Mouse (Mus musculus) left cerebral cortex, adult 8-10 months (tissue): Measurements from ENCODE around the gene Sdcbp2. TPM values are rescaled to one million over a fixed set of nuclear protein-coding genes. Genes with fewer than 3 reads are reported as not detected.

Experiments used
- DNase-seq, 2 experiments: peaks; one replicate each; pipeline ENCODE4 v3.0.0; 2022; ENCODE audit warnings: low spot score in 2 of 2
- total RNA-seq, 4 experiments: library from RNA; stranded (reverse); gene quantifications; 2 replicates each; pipeline ENCODE4 v1.2.4; 2022

Gene Sdcbp2
- total RNA-seq, 4 experiments from 2014 or later, result 1.3 to 3.2 (median 2.4) TPM

DNA sequence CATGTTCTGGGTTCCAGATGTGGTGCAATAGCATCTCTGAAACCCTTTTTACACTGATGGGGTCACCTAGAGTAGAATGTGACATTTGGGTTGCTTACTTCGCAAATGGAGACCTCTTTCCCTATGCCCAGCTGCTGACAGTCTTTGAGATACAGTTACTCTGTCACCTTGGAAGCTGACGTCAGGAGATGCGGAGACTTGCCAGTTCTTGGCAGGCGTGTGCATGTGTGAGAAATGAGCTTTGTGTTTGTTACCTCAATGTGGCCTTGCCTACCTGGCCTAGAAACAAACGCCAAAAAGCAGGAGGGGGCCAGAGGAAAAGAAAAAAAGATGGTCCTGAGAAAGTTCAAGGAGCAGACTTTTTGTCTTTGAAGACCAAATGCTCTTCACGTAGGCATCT lies 5.6 kb upstream of the Sdcbp2 start:
- DNase-seq, result no peak

DNA sequence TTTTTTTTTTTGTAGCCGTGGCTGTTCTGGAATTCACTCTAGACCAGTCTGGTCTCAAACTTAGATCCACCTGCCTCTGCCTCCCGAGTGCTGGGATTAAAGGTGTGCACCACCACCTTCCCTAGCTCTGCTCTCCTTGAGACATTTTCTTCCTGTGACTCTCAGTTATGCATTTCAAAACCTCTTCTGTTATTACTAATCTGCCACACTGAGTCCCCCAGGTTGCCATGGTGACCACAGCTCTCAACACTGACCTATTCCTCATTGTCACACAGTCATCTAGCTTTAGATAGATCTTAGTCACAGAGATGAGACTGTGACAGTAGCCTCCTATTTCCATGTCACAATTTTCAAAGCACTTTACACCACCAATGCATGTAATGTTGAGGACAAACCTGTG lies 3.0 kb upstream of the Sdcbp2 start:
- DNase-seq, result no peak

DNA sequence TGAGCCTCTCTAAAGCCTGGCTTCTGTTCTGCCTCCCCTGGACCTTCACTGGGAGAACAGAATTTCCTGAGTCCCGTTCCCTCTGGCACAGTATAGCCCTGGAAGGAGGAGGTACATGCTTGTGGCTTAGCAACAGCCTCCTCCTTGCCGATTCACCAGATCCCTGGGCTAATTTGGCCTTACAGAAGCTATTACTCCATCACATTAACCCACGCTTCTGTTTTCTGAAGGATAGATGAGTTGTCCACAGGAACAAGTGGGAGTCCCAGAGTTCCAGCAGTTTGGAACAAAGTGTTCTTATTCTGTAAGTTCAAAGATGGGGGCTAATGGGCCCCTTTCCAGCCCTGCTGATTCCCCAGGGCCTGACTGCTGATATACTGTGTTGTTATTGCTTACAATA lies 1.2 kb downstream of the Sdcbp2 start:
- peak in 1 of 2 experiments; percentile 77 for DNase-seq

DNA sequence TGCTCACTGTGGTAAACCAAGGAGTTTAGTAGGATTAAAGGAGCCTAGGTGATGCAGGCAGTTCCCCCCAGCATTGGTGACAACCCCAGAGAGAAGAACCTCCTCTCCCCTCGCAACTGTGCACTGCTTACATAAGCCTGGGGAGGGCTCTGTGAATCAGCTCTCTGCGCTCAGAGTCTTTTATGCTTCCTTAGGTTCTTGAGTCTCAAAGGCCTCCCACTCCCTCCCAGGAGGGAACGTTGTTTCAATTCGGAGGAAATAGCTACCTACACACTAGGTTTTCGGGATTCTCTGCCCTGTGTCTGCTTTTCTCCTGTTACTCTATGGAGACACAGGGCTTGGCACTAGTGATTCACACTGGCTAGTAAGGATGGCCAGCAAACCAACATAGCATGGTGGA lies 2.2 kb downstream of the Sdcbp2 start:
- peak; percentile 44 to 84 for DNase-seq

DNA sequence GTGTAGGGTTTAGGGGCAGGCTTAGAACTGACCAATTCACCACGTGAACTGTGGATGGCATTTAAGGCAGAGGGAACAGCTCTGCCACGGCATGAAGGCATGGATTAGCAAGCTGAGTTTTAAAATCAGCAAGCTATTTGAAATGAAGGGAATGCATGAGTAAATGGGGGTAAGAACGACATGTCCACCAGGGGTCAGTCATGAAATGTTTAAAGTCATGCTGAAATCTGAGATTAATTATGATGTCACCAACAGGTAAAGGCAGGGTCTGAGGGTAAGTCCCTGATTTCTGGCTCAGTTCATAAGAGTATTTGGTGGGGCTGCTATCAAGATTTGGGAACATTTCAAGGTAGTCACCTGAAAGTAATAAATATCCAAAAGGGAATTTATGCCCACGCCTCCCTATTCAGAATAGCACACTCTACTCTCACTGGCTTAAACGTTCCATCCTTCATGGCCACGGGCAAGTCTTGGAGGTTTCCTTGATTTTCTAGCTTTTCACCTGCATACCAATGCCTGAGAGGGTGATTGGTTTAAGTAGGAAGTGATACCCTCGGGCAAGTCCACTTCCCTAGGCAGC lies 2.8 kb downstream of the Sdcbp2 start:
- no peak for DNase-seq

DNA sequence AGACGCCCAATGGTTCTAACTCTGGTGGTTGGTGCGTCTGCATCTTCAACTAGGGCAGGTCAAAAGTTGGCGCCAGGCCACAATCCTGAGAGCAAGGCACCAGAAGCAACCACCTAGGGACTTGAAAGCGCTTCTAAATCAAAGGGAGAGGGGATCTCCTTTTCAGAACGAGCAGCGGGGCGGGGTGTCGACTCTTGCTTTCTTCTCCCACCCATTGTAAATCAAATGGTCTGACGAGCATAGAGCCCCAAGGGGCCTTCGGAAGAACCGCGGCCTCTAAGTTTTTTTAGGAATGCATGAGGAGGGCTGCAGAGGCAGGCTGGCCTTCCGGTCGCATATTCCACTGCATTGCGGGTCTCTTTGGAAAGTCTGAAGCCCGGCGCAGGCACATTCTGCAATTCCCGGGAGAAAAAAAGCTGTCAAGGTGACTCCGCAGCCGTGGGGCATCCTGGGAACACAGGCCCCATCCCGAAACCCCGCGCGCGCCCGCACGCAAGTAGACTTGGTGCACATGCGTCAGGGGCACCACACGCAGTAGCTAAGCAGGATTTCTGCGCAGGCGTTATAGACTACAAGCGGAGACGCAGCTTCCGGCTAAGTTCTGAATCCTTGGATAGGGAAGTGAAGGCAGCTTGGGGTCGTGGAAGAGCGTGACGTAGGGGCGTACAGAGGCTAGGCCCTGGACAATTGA lies 3.4 kb downstream of the Sdcbp2 start:
- peak; percentile 86 to 95 for DNase-seq

DNA sequence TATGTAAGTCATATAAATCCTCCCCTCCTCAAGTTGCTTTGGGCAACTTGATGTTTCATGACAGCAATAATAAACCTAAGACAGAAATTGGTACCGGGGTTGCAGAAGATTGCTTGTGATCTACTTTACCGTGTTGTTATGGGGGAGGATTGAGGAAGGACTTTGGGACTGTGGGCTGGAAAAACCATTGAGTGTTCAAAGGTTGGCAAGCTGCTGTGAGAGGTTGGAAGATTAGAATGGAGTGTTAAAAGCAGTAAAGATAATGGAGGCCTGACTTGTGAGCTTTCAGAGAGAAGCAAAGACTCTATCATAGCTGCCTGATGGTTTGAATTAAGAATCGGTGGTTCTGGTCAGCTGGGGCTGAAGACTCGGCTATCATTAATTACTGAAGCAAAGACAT lies 6.8 kb downstream of the Sdcbp2 start:
- DNase-seq, result no peak

DNA sequence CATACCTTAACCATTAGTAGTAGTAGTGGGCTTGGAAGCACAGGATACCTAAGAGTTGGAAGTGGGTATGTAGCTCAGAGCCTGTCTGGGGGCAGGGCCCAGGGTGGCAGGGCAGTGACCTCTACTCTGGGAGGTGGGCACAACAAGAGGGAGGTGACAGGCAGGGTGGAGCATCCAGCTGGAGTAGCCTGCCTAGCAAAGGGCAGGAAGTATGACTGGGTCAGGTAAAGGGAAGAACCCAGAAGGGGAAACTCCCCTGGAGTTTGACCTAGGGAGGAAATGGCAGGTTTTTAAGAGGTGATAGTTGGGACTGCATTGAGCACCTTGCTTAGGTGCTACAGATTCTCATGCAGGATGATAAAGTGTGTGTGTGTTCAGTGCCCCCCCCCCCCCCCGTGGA lies 8.5 kb downstream of the Sdcbp2 start:
- DNase-seq, result no peak

DNA sequence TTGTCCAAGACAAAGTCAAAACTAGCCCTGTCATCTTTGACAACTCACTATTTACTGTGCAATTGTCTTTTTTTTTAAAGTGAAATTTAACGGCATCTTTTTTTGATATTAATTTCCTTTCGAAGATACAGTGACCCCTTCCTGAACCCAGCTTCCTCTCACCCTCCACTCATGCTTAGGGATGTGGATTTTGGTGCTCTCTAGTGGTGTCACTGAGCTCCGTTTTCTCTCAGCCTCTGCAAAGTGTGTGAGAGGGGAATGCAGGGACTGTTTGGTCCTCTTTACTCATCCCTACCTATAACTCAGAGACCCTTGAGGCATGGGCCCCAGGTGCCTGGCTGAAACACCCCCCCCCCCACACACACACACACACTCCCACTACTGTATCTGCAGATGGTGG lies 13.5 kb downstream of the Sdcbp2 start:
- DNase-seq, result no peak

DNA sequence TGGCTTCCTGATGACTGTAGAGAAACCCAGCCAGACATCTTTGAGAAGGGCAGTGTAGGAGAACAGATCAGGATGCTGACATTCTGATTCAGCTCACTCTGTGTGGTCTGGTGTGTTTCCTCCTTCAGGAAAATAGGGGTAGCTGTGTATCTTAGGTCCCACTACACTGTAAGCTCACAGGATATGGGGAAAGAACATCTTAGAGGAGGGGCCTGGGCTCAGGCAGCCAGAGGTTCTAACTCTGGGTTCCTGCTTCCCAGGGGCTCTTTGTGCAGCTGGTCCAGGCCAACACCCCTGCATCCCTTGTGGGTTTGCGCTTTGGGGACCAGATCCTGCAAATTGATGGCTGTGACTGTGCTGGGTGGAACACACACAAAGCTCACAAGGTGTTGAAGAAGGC lies 14.4 kb downstream of the Sdcbp2 start:
- DNase-seq, result no peak

DNA sequence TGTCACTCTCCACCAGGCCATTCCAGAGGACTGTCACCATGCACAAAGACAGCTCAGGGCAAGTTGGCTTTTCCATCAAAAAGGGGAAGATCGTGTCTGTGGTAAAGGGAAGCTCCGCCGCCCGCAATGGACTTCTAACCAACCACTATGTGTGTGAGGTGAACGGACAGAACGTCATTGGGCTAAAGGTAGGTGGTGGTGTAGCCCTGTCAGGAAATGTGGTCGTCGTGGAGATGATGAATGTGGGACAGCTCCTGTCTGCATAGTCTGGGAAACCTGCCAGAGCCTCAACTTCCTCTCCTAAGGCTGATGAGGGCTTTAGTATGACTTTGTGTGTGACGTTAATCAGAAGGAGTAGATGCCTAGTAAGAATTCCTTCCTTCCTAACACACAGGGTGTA lies 14.9 kb downstream of the Sdcbp2 start:
- no peak for DNase-seq

DNA sequence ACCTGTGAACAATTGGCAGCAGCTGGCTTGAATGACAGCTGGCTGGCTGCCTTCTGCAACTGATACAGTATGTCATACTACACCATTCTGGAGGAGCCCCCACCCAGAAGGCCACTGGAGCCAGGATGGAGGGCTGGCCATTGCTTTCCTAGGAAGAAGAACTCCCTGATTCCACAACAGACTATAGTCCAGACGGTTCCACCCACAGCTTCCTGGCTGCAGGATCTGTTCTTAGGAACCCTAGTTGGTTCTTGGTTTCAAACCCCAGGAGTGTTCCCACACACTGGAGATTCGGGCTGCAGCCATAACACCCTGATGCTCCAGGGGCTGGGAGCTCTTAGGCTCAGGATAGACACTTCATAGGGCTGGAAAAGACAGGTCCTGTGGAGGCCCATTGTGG lies 25.6 kb downstream of the Sdcbp2 start:
- DNase-seq, result peak in 1 of 2 experiments; percentile 77

DNA sequence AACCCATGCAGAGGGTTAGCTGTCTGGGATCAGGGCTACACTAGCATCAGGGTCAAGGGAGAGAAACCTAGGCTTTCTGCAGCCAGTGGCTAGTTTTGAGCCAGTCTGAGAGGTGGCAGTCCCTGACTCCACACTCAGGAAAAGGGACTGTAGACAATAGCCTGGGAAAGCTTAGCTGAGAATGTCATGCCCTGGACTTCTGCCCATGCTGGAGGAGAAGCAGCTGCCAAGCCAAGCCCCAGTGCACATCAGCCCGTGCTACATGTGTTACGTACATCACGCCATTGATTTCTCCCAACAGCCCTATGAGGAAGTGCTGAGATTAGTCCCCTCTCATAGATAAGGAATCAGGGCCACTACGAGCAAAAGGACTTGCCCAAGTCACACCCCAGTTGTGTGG lies 29.7 kb downstream of the Sdcbp2 start:
- no peak for DNase-seq

DNA sequence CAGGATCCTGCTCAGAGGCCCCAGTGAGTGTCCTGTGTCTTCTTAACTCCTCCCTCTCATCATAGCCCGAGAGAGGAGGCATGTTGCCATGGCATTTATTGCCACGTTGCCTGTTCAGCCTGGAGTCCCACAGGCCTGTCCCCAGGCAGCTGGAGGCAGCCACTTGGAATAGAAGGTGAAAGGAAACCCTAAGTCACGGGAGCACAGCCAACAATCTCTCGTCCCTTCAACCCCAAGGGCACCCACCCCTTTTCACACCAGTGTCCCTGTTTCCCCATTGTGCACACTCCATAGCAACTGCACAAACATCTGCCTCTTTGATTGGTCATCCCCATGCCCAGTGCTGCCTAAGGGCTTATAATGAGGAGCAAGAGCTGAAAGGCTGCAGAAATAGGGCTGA lies 31.2 kb downstream of the Sdcbp2 start:
- peak in 1 of 2 experiments; percentile 56 for DNase-seq

DNA sequence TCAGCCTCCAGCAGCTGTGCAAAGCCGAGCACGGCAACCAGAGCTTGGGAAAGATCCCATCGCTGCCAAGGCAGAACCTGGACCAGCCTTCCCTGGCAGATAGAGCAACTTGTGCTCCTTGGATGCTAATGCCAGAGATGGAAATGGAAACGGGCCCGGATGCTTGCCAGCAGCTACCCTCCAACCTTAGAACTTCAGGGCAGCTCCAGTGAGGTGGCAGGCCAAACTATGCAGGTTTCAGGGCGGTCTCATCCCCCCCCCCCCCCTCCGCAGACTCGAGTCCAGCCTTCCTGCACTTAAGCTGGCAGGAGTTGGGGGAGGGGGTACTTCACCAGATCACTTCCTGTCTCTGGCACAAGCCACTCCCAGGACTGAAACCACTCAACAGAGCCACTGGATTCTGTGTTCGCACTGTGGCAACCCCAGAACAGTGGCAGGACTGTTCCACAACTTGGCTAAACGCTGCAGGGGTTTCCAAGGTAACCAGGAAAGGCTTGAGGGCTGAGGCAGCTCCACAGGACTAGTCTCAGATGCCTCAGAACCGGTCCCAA lies 33.1 kb downstream of the Sdcbp2 start:
- peak in 1 of 2 experiments; percentile 89 for DNase-seq

DNA sequence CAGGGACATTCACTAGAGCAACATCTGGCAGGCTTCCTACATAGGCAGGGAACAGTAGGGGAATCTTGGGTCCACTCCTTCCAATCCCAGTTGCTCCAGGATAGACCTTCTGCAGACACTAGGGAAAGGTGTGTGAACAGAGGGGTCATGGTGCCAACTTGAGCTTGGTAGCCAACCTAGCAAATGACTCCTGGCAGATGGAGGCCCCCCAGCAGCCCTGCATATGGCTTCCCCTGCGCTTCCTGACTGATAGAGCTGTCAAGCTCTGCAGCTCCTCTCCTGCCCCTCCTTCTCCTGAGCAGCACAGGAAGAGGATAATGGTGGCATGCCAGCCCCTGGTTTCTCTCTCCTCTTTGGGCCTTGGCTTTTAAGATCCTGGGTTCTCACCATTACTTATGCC lies 36.0 kb downstream of the Sdcbp2 start:
- no peak for DNase-seq

DNA sequence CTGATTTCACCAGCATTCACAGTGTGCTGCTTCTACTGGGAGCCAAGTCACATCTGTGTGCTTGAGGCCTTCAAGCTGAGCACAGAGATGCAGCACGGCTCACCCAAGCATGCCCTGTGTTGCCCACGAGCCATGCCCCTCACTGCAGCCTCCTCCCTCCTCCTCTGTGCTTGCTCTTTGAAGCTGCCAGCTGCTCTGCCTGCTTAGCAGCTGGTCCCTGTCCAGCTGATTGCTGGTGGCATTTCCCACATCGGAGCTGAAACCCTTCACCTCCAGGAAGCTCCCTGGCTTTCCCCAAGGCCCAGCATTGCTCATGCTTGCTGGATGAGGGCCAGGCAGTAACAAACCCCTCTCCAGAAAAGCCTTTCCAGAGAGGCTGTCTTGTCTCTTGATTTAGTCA lies 37.6 kb downstream of the Sdcbp2 start:
- no peak for DNase-seq

DNA sequence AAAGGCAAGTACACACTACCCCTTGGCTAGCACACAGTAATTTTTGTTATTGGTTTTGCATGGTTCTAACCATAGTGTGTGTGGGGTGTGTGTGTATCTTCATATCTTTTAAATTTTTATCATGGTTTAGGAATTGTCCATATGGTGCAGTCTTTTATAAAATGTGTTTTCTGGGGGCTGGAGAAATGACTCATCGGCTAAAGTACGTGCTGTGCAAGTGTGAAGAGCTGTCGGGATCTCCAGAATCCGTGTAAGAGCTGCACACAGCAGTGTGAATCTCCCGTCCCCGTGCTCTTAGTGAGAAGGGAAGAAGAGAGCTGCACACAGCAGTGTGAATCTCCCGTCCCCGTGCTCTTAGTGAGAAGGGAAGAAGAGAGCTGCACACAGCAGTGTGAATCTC lies 43.4 kb downstream of the Sdcbp2 start:
- DNase-seq, result peak in 1 of 2 experiments; percentile 79

DNA sequence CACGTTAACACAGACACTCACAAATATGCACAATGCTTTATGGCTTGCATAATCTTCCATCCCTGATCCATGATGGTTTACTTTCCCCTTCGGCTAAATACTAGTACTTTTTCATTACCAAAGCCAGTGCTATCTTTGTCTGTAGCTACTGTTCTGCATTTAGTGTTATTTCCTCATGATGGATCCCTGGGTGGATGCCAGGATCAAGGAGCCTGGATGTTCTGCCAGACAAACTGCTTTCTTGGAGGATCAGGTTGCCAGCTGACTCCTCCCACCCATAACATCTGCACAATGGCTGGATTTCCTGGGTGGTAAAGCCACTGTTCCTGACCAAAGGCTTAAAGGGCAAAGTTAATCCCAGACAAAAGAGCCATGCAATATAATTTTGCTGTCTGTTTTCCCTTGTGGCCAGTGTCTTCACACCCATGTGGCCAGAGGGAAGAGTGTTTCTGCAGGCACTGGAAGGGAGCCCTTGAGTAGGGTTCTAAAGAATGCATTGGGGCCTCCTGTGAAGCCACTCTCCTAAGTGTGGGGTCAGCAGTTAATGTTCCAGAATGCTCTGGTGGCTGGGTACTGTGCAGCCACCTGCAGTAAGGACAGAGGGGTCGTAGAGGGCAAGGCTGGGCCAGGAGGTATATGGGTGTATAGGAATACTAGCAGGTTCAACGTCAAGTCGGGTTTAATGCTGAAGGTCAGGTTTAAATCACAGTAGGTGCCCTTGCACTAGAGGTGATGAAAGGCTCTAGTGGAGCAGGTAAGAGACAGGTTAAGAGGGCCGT lies 44.3 kb downstream of the Sdcbp2 start:
- no peak for DNase-seq

DNA sequence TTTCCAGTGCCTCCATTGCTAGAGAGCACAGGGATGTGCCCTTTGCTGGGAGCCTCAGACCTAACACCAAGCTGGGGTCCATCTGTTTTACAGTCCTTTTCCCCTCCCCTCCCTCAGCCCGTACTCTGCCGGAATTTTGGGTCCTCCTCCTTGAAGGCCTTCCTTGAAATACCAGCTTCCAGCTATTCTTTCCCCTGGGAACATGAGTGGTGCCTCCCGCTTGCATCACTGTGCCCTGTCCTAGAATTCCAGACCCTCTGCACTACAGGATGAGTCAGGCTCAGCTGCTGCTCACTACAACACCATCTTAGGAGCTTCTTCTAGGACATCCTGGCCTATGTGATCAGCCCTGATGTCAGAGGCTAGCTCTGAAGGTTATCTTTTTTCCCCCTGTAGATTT lies 51.4 kb downstream of the Sdcbp2 start:
- peak; percentile 1 to 5 for DNase-seq

DNA sequence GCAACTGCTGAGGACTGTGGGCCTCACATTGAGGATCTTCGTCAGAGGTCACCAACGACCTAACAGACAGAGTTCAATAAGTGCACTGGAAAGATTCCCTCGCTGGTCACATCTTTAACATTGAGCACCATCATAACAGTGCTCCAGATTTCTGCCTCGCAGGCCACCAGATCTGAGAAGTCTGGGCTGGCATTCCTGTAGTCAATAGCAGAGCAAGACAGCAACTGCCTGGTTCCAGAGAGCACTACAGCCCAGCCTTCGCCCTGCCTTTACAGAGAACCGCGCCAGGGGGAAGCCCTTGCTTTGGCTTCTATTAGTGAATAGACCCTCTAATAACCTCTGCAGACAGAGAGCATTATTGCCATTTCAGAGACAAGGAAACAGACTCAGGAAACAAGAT lies 53.9 kb downstream of the Sdcbp2 start:
- DNase-seq, result no peak

DNA sequence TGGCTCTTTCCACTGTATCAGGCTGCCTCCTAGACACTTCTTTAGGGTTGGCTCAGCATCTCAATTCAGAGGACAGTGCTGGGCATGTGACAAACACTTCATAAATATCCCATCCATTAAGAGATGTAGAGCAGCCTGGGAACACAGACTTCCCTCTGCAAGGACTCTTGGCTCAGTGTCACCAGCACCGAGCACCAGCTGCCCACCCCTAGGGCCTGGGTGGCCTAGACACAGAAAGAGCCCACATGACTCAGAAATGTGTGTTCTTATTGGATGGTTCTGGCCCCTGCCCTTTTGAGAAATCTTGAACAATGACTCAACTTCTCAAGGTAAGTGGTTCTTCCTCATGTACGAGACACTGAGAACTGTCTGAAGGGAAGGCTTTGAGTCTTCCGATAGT lies 55.6 kb downstream of the Sdcbp2 start:
- DNase-seq, result peak in 1 of 2 experiments; percentile 12
